Mouse (Mus musculus) CH12.LX (cell line): Measurements from ENCODE around the gene Gas2l1. TPM values are rescaled to one million over a fixed set of nuclear protein-coding genes. Genes with fewer than 3 reads are reported as not detected.

ENCODE experiments used
- DNase-seq: peaks from one replicate; pipeline ENCODE4 v3.0.0-alpha.2; 2013; ENCODE audit errors: extremely low read depth
- H3K27ac ChIP-seq: 2 replicates; pipeline ENCODE4 v1.5.1; 2012; ENCODE audit warnings: low read depth, mild to moderate bottlenecking, control low read depth, moderate library complexity; ENCODE audit not compliant: insufficient read depth
- H3K27me3 ChIP-seq: replicated peaks from 2 replicates; pipeline ENCODE3; 2012; ENCODE audit warnings: inconsistent platforms
- H3K36me3 ChIP-seq, 2 experiments: replicated peaks in 1 of 2; 2 replicates each; pipeline versions ENCODE3 to v1.6.1; 2012; ENCODE audit warnings: inconsistent platforms in 1 of 2, low read length in 1 of 2, mild to moderate bottlenecking in 1 of 2, mixed read lengths in 1 of 2, moderate library complexity in 1 of 2; ENCODE audit not compliant: control insufficient read depth in 1 of 2, insufficient read depth in 1 of 2
- H3K4me1 ChIP-seq, 2 experiments: 2 replicates each; pipeline ENCODE4 v1.6.1; 2012; ENCODE audit warnings: inconsistent platforms in 1 of 2, moderate library complexity in 1 of 2; ENCODE audit not compliant: insufficient read depth in 2 of 2, control insufficient read depth in 1 of 2
- H3K4me2 ChIP-seq: 2 replicates; pipeline ENCODE4 v1.6.1; 2012; ENCODE audit warnings: low read depth, mild to moderate bottlenecking, control low read depth; ENCODE audit not compliant: poor library complexity, insufficient read depth, severe bottlenecking
- H3K4me3 ChIP-seq, 3 experiments: fragments of 150-350 bp in 1 of 3; sonication (generic) in 1 of 3; replicated peaks in 1 of 3; 2 replicates each; pipeline versions ENCODE3 to v1.5.1; 2011 to 2012; ENCODE audit warnings: low read depth in 2 of 3, low read length in 2 of 3, mild to moderate bottlenecking in 2 of 3, moderate library complexity in 2 of 3, control low read depth in 1 of 3, improper control_type of control experiment in 1 of 3, inconsistent platforms in 1 of 3, mixed read lengths in 1 of 3; ENCODE audit not compliant: poor library complexity in 1 of 3
- H3K79me2 ChIP-seq: replicated peaks from 2 replicates; pipeline ENCODE4 v1.6.1; 2012; ENCODE audit warnings: mild to moderate bottlenecking, moderate library complexity; ENCODE audit not compliant: control insufficient read depth, poor library complexity, insufficient read depth, severe bottlenecking; ENCODE audit errors: extremely low read depth
- H3K9ac ChIP-seq: 2 replicates; pipeline ENCODE4 v1.6.1; 2012; ENCODE audit warnings: low read depth, mild to moderate bottlenecking, control low read depth, moderate library complexity; ENCODE audit not compliant: insufficient read depth
- H3K9me3 ChIP-seq: replicated peaks from 2 replicates; pipeline ENCODE3; 2012; ENCODE audit warnings: low read length, inconsistent platforms, mixed read lengths
- CHD1 ChIP-seq: IDR thresholded peaks from 2 replicates; pipeline ENCODE4 v1.6.1; 2012; ENCODE audit warnings: low read depth, low read length, improper control_type of control experiment, inconsistent platforms
- CHD2 ChIP-seq: IDR thresholded peaks from 2 replicates; pipeline ENCODE4 v1.6.1; 2011; ENCODE audit warnings: low read length, improper control_type of control experiment
- CTCF ChIP-seq, 2 experiments: IDR thresholded peaks in 1 of 2; conservative IDR thresholded peaks in 1 of 2; 2 replicates each; pipeline ENCODE4 v1.5.1; 2011 to 2012; ENCODE audit warnings: low read depth in 2 of 2, low read length in 2 of 2, improper control_type of control experiment in 1 of 2, inconsistent platforms in 1 of 2, mild to moderate bottlenecking in 1 of 2, moderate library complexity in 1 of 2
- E2F4 ChIP-seq: IDR thresholded peaks from 2 replicates; pipeline ENCODE4 v1.6.1; 2011; ENCODE audit warnings: low read depth, low read length, improper control_type of control experiment; ENCODE audit not compliant: insufficient replicate concordance
- EP300 ChIP-seq: IDR thresholded peaks from 2 replicates; pipeline ENCODE4 v1.6.1; 2011; ENCODE audit warnings: low read length, improper control_type of control experiment
- ETS1 ChIP-seq: conservative IDR thresholded peaks from 2 replicates; pipeline ENCODE4 v1.6.1; 2012; ENCODE audit warnings: low read depth, mild to moderate bottlenecking, inconsistent platforms, low read length, improper control_type of control experiment, moderate library complexity
- HCFC1 ChIP-seq: IDR thresholded peaks from 2 replicates; pipeline ENCODE4 v1.6.1; 2012; ENCODE audit warnings: low read depth, mild to moderate bottlenecking, inconsistent platforms, low read length, improper control_type of control experiment
- IRF4 ChIP-seq: IDR thresholded peaks from 2 replicates; pipeline ENCODE4 v1.6.1; 2014; ENCODE audit warnings: low read depth, mild to moderate bottlenecking, inconsistent platforms, low read length, improper control_type of control experiment
- MAFK ChIP-seq: IDR thresholded peaks from 2 replicates; pipeline ENCODE4 v1.6.1; 2011; ENCODE audit warnings: low read length, improper control_type of control experiment; ENCODE audit not compliant: insufficient replicate concordance
- MAX ChIP-seq: IDR thresholded peaks from 2 replicates; pipeline ENCODE4 v1.6.1; 2011; ENCODE audit warnings: low read length, improper control_type of control experiment
- MXI1 ChIP-seq: IDR thresholded peaks from 2 replicates; pipeline ENCODE4 v1.6.1; 2011; ENCODE audit warnings: mild to moderate bottlenecking, low read depth, low read length, improper control_type of control experiment
- POLR2AphosphoS2 ChIP-seq: IDR thresholded peaks from 2 replicates; pipeline ENCODE4 v1.6.1; 2011; ENCODE audit warnings: low read depth, low read length, improper control_type of control experiment
- TCF12 ChIP-seq: IDR thresholded peaks from 2 replicates; pipeline ENCODE4 v1.6.1; 2014; ENCODE audit warnings: low read depth, mild to moderate bottlenecking, inconsistent platforms, low read length, improper control_type of control experiment
- UBTF ChIP-seq: IDR thresholded peaks from 2 replicates; pipeline ENCODE4 v1.6.1; 2012; ENCODE audit warnings: low read depth, mild to moderate bottlenecking, inconsistent platforms, low read length, improper control_type of control experiment, moderate library complexity
- USF1 ChIP-seq: IDR thresholded peaks from 2 replicates; pipeline ENCODE4 v1.6.1; 2014; ENCODE audit warnings: low read depth, mild to moderate bottlenecking, inconsistent platforms, low read length, improper control_type of control experiment
- USF2 ChIP-seq: conservative IDR thresholded peaks from 2 replicates; pipeline ENCODE4 v1.6.1; 2011; ENCODE audit warnings: low read depth, low read length, improper control_type of control experiment
- ZMIZ1 ChIP-seq: IDR thresholded peaks from 2 replicates; pipeline ENCODE4 v1.6.1; 2012; ENCODE audit warnings: low read depth, mild to moderate bottlenecking, inconsistent platforms, low read length, improper control_type of control experiment
- dilution Hi-C: fragments of 300-500 bp; cut with MboI; formaldehyde crosslinking; loops from 2 replicates; pipeline ENCODE4 v1.14.3; 2020; ENCODE audit warnings: low sequenced_read_pairs; ENCODE audit not compliant: extremely low pct_unique_long_range_greater_than_20kb, extremely low pct_ligation_motif_present
- in situ Hi-C: fragments of 300-500 bp; cut with MboI; formaldehyde crosslinking; loops from 3 replicates; pipeline ENCODE4 v1.14.3; 2019; ENCODE audit warnings: low sequenced_read_pairs, low pct_ligation_motif_present, low pct_unique_long_range_greater_than_20kb, mixed read lengths
- polyA plus RNA-seq: library from polyadenylated mRNA; unstranded; fragments of >175 nt; gene quantifications from 2 replicates; pipeline ENCODE4 v1.2.1, GENCODE M21; 2012; ENCODE audit warnings: low read depth; ENCODE audit not compliant: insufficient read length
- total RNA-seq, 2 experiments: library from RNA; depleted of rRNA; stranded (reverse); fragments of 300-350 nt in 1 of 2; fragments of >200 nt in 1 of 2; gene quantifications; 2 replicates each; pipeline ENCODE4 v1.2.3; 2012 to 2014

Gene Gas2l1
- total and polyA plus RNA-seq, 3 experiments = 3.3 to 12.5 (median 8.8) TPM

DNA sequence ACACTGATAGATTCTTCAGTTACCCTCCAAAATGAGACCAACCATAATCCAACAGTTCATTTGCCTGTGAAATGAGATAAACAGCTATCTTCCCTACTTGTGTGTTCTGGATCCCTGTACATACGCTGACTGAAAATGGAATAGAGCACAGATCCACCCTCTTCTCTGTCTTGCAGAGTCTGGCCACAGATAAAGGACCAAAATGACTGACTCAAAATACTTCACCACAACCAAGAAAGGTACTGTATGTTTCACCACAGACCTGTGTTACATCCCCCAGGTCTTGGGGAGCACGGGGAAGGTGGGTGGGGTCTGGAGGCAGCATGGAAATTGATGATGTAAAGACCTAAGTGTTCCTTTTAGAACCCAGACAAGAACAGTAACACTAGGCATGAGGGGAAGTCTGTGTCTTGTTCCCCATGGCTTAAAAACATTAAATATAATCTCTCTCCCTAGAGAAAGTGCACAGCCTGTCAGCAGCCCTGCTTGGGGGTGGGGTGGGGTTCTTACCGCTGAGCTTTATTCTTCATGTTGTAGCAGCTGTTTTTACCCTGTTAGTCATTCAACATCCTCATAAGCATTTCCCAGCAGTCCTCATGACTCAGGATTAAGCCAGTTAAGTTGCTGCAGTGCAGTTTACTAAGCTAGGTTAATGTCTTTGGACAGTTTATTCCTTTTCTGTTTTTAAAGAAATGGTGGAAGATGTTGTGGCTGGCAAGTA lies 55.6 kb downstream of the Gas2l1 start:
- Histone ChIP-seq H3K4me3 (peak overlapping the region in 1 of 3 experiments; percentile 7), H3K9me3 (no peaks in the 10 kb centered on the region)
- no peak for DNase-seq

GRCm38 (mm10) chr11:5008867-5009266 lies 56.3 kb downstream of the Gas2l1 start:
- no peak overlapping the region for H3K4me3 ChIP-seq
- no peak overlapping the region for H3K27ac ChIP-seq

More for the DNA sequence above, 55.6 kb downstream of the Gas2l1 start:
- Histone ChIP-seq H3K36me3 (peaks cover 21 to 46% of the 10 kb centered on the region in 2 experiments), H3K4me2 (no peak overlapping the region), H3K4me1 (peaks cover 8 to 58% of the 10 kb centered on the region in 2 experiments; a peak in 3 of 4 replicates), H3K9ac (no peak overlapping the region), H3K79me2 (no peaks in the 10 kb centered on the region), H3K27ac (no peak overlapping the region), H3K27me3 (no peaks in the 10 kb centered on the region)
- dilution Hi-C loops = no loop called here
- no peak for TF ChIP-seq E2F4
- no peak for TF ChIP-seq EP300
- TF ChIP-seq HCFC1 = no peak
- no peak for TF ChIP-seq USF2
- no peak for TF ChIP-seq MAX
- TF ChIP-seq UBTF = no peak
- TF ChIP-seq CHD2 = no peak
- no peak for TF ChIP-seq TCF12
- no peak for TF ChIP-seq IRF4
- TF ChIP-seq ETS1 = no peak
- no peak for TF ChIP-seq MXI1
- in situ Hi-C loops = no loop called here

DNA sequence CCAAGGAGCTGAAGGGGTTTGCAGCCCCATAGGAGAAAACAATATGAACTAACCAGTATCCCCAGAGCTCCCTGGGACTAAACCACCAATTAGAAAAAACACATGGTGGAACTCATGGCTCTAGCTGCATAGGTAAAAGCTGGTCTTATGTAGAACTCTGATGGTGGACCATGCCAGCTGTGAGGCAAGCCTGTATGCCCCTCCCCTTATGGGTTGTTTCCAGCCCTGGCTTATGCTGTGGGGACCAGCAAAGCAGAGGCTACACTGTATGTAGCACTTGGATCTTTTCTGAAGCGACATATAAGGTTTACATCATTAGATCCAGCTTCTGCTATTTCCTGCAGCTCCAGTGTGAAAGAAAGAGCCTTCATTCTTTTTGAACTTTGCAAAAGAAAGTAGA lies 57.9 kb downstream of the Gas2l1 start:
- H3K4me1 ChIP-seq = peaks cover 8 to 42% of the 10 kb centered on the region in 2 experiments; a peak in 3 of 4 replicates
- dilution Hi-C loops = no loop called here
- no peak overlapping the region for H3K4me3 ChIP-seq
- TF ChIP-seq ZMIZ1 (no peak), POLR2AphosphoS2 (no peak), CTCF (conservative IDR thresholded peaks at IDR 0.05 in 1 of 2, IDR thresholded peaks at IDR 0.05 in 1 of 2; ENCODE audit: low read depth in 2 of 2, low read length in 2 of 2) (no peak), CHD1 (no peak), USF1 (no peak)
- no peak for DNase-seq
- no peak overlapping the region for H3K4me2 ChIP-seq
- H3K36me3 ChIP-seq = peaks cover 6 to 36% of the 10 kb centered on the region in 2 experiments
- no peak overlapping the region for H3K9ac ChIP-seq
- no peaks in the 10 kb centered on the region for H3K27me3 ChIP-seq
- H3K27ac ChIP-seq = no peak overlapping the region
- in situ Hi-C loops = no loop called here
- H3K79me2 ChIP-seq = no peaks in the 10 kb centered on the region
- no peaks in the 10 kb centered on the region for H3K9me3 ChIP-seq

More at GRCm38 (mm10) chr11:5008867-5009266, 56.3 kb downstream of the Gas2l1 start:
- in situ Hi-C loops = no loop called here
- H3K36me3 ChIP-seq = peaks cover 15 to 39% of the 10 kb centered on the region in 2 experiments
- H3K79me2 ChIP-seq = no peaks in the 10 kb centered on the region
- no peak overlapping the region for H3K4me2 ChIP-seq
- H3K9me3 ChIP-seq = no peaks in the 10 kb centered on the region
- DNase-seq = no peak
- dilution Hi-C loops = no loop called here
- H3K9ac ChIP-seq = no peak overlapping the region
- no peaks in the 10 kb centered on the region for H3K27me3 ChIP-seq
- TF ChIP-seq MAFK = no peak
- no peak for TF ChIP-seq EP300
- peaks cover 8 to 54% of the 10 kb centered on the region in 2 experiments; a peak in 3 of 4 replicates for H3K4me1 ChIP-seq
